Mouse (Mus musculus) heart, postnatal 14 days (tissue): ENCODE results near the gene Rnf126. TPM values are rescaled to one million over a fixed set of nuclear protein-coding genes. Genes with fewer than 3 reads are reported as not detected.
A peak's percentile ranks its signal among the peaks of the same experiment; 100 is the strongest.

ENCODE experiments used
- DNase-seq, 2 experiments: peaks; one replicate each; pipeline ENCODE4 v3.0.0; 2021 to 2022
- intact Hi-C: fragments of 180-260 bp; cut with DNase I; formaldehyde crosslinking; loops from one replicate; pipeline ENCODE4 v1.15.1; 2025
- total RNA-seq, 2 experiments: library from RNA; stranded (reverse); gene quantifications; 2 replicates each; pipeline ENCODE4 v1.2.3; 2021

Rnf126 gene
- total RNA-seq, 2 experiments from 2014 or later, result 25.9 to 26.7 TPM

- intact Hi-C loops, result no loop called here
- no peak for DNase-seq
Measured at GRCm38 (mm10) chr10:79743161-79743560, 23.6 kb downstream of the Rnf126 start.

GRCm38 (mm10) chr10:79740863-79741262, 25.9 kb downstream of the Rnf126 start:
- DNase-seq, result no peak
- intact Hi-C loops, result no loop called here

- intact Hi-C loops, result no loop called here
- no peak for DNase-seq
Measured at GRCm38 (mm10) chr10:79739234-79739633, 27.5 kb downstream of the Rnf126 start.

- no peak for DNase-seq
- intact Hi-C loops, result no loop called here
Measured at GRCm38 (mm10) chr10:79738259-79738658, 28.5 kb downstream of the Rnf126 start.

GRCm38 (mm10) chr10:79736706-79737105, 30.0 kb downstream of the Rnf126 start:
- no peak for DNase-seq
- intact Hi-C loops, result no loop called here

- intact Hi-C loops, result no loop called here
- no peak for DNase-seq
Measured at GRCm38 (mm10) chr10:79735361-79735760, 31.4 kb downstream of the Rnf126 start.

- DNase-seq, result no peak
- intact Hi-C loops, result no loop called here
Measured at GRCm38 (mm10) chr10:79733847-79734246, 32.9 kb downstream of the Rnf126 start.

- DNase-seq, result peak in 1 of 2 experiments; percentile 41
- intact Hi-C loops, result no loop called here
Measured at GRCm38 (mm10) chr10:79732500-79732899, 34.3 kb downstream of the Rnf126 start.

- intact Hi-C loops, result no loop called here
- DNase-seq, result peak; percentile 58
Measured at GRCm38 (mm10) chr10:79729357-79729965, 37.3 kb downstream of the Rnf126 start.

GRCm38 (mm10) chr10:79728323-79729249, 38.2 kb downstream of the Rnf126 start:
- intact Hi-C loops, result no loop called here
- no peak for DNase-seq

- intact Hi-C loops, result no loop called here
- DNase-seq, result peak in 1 of 2 experiments; percentile 58
Measured at GRCm38 (mm10) chr10:79726090-79726489, 40.7 kb downstream of the Rnf126 start.

GRCm38 (mm10) chr10:79723692-79724091, 43.1 kb downstream of the Rnf126 start:
- DNase-seq, result peak in 1 of 2 experiments; percentile 41
- intact Hi-C loops, result no loop called here

GRCm38 (mm10) chr10:79723047-79723446, 43.7 kb downstream of the Rnf126 start:
- DNase-seq, result peak in 1 of 2 experiments; percentile 36
- intact Hi-C loops, result no loop called here

GRCm38 (mm10) chr10:79721089-79721488, 45.7 kb downstream of the Rnf126 start:
- intact Hi-C loops, result no loop called here
- DNase-seq, result no peak

GRCm38 (mm10) chr10:79717640-79718357, 49.0 kb downstream of the Rnf126 start:
- DNase-seq, result peak; percentile 82 to 88
- intact Hi-C loops, result no loop called here

- intact Hi-C loops, result no loop called here
- no peak for DNase-seq
Measured at GRCm38 (mm10) chr10:79716988-79717355, 49.8 kb downstream of the Rnf126 start.

GRCm38 (mm10) chr10:79716254-79716987, 50.3 kb downstream of the Rnf126 start, which contains the start of gene Hcn2:
Hcn2 (plus strand) TSS chr10:79716634.
- DNase-seq, result no peak
- intact Hi-C loops, result no loop called here

GRCm38 (mm10) chr10:79714996-79715395, 51.8 kb downstream of the Rnf126 start:
- intact Hi-C loops, result no loop called here
- DNase-seq, result no peak

GRCm38 (mm10) chr10:79713163-79713562, 53.6 kb downstream of the Rnf126 start:
- no peak for DNase-seq
- intact Hi-C loops, result no loop called here

- intact Hi-C loops, result no loop called here
- DNase-seq, result peak; percentile 78 to 91
Measured at GRCm38 (mm10) chr10:79712499-79713126, 54.1 kb downstream of the Rnf126 start.
